Mouse (Mus musculus) lung, embryonic 14.5 days (tissue): ENCODE data around the gene Plxna1. TPM values are rescaled to one million over a fixed set of nuclear protein-coding genes. Genes with fewer than 3 reads are reported as not detected.
A peak's percentile ranks its signal among the peaks of the same experiment; 100 is the strongest.

ENCODE experiments used
- ATAC-seq: fragments of 200-750 bp; cut with Nextera tagmentation; 2 replicates; pipeline ENCODE4 v1.8.0; 2017; ENCODE audit warnings: mild to moderate bottlenecking, moderate TSS enrichment, moderate library complexity; ENCODE audit not compliant: insufficient read depth
- DNase-seq: peaks from one replicate; pipeline ENCODE4 v3.0.0-alpha.2; 2015
- H3K27ac ChIP-seq: fragments of 300-500 bp; sonication (generic); 2 replicates; pipeline ENCODE4 v1.5.1; 2014; ENCODE audit warnings: low read depth, mild to moderate bottlenecking, moderate library complexity
- H3K27me3 ChIP-seq: fragments of 300-500 bp; sonication (generic); 2 replicates; pipeline ENCODE4 v1.6.1; 2014; ENCODE audit warnings: low read length, control low read depth; ENCODE audit not compliant: insufficient read depth
- H3K36me3 ChIP-seq: fragments of 300-500 bp; sonication (generic); 2 replicates; pipeline ENCODE4 v1.6.1; 2014; ENCODE audit warnings: control low read depth; ENCODE audit not compliant: insufficient read depth
- H3K4me1 ChIP-seq: fragments of 300-500 bp; sonication (generic); 2 replicates; pipeline ENCODE4 v1.6.1; 2014; ENCODE audit warnings: antibody characterized with exemption, control low read depth; ENCODE audit not compliant: insufficient read depth
- H3K4me2 ChIP-seq: fragments of 300-500 bp; sonication (generic); 2 replicates; pipeline ENCODE4 v1.6.1; 2014; ENCODE audit warnings: mild to moderate bottlenecking
- H3K4me3 ChIP-seq: fragments of 300-500 bp; sonication (generic); 2 replicates; pipeline ENCODE4 v1.5.1; 2014; ENCODE audit warnings: low read depth, low read length
- H3K9ac ChIP-seq: fragments of 300-500 bp; sonication (generic); 2 replicates; pipeline ENCODE4 v1.6.1; 2014
- H3K9me3 ChIP-seq: fragments of 300-500 bp; sonication (generic); 2 replicates; pipeline ENCODE4 v1.6.1; 2016; ENCODE audit warnings: low read depth, low read length, control low read depth
- CTCF ChIP-seq: IDR thresholded peaks from 2 replicates; pipeline ENCODE4 v1.5.1; 2016; ENCODE audit warnings: antibody characterized with exemption, low read depth
- WGBS: fragments of 180-500 bp; shearing (Covaris S2); extraction: QIAGEN DNeasy Blood & Tissue Kit; methylation state at CpG from one replicate; pipeline ENCODE4 v1.1.7; 2014; 5-methylcytosine and 5-hydroxymethylcytosine counted together
- polyA plus RNA-seq: library from polyadenylated mRNA; unstranded; fragments of >200 nt; fragmentation: Nextera tagmentation; extraction: Ambion mirVana; gene quantifications from 2 replicates; pipeline ENCODE4 v1.2.1, GENCODE M21; 2014

Plxna1 gene
- 26.8 and 32.2 TPM in 2 replicates for polyA plus RNA-seq

DNA sequence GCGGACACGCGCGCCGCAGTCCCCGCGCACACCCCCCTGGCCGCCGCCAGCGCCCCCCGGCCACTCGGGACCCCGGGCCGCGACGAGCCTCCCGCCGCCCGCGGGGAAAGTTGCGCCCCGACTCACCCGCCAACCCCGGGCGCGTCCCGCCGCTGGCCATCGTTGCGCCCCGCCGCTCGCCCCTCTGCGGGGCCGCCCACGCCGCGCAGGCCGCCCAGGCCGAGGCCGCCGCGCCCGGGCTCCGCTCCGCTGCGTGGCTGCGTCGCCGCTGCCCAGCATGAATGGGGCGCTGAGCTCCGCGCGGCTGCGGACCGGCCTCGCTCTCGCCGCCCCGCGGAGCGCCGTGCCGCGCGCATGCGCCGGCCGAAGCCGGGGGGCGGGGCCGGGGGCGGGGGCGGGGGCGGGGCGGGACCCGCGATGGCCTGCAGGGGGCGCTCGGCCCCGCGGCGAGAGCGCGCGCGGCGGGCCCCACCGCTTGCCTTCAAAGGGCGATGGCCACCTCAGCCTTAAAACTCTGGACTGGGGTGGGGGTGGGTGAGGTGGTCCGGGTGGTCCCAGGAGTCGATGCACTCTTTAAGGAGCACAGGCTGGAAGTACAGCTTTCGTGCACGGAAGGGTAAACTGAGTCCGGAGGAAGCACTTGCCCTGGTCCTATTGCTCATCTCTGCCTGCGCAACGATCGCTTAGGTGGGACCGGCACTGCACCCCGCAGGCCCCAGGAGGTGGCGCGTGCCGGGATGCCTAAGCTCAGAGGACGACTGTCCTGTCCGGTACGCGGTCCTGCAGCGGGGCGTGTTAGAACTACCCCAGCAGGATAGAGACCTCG lies at the start of gene Plxna1:
Gene Plxna1 (minus strand): TSS at position 340 of the 826 bp plus-strand sequence.
- ATAC-seq (peak; percentile 83), DNase-seq (peak; percentile 84)
- Histone ChIP-seq H3K4me3 (peak within 1 kb of the TSS; percentile 95), H3K27ac (peak within 1 kb of the TSS; percentile 69), H3K9ac (peak within 1 kb of the TSS; percentile 91), H3K27me3 (peaks cover 11% of the 10 kb centered on the region; the same call in 1 of the 2 replicates), H3K4me1 (peaks cover 14% of the 10 kb centered on the region; the same call in 1 of the 2 replicates), H3K9me3 (no peaks in the 10 kb centered on the region), H3K36me3 (0 out of 2 replicates have a peak, but pooled peaks cover 2% of the 10 kb centered on the region), H3K4me2 (peak within 1 kb of the TSS; percentile 87)
- peak; percentile 51 for TF ChIP-seq CTCF
- WGBS: under 1% methylated on average over 72 of the region's 110 CpGs

DNA sequence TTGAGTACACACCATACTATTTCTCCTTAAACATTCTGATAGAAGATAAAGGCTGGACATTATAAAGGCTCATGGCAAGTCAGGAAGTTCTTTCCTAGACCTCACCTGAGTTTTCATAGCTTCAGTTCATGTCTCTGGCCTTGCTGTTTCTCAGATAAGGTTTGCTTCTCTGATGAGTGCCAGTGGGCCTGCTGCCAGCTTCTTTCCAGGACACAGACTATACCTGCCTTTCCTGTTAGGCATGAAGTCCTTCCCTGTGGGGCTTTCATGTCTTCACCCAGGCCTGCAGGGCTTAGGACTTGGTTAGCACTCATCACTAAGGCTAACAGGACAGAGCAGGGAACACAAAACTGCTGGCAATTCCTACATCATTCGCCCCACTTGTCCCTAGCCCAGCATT lies 46.6 kb upstream of the Plxna1 start:
- Histone ChIP-seq H3K4me3 (no peak overlapping the region), H3K4me1 (no peaks in the 10 kb centered on the region), H3K9me3 (no peaks in the 10 kb centered on the region), H3K4me2 (no peak overlapping the region), H3K9ac (no peak overlapping the region), H3K36me3 (no peaks in the 10 kb centered on the region), H3K27me3 (no peaks in the 10 kb centered on the region), H3K27ac (no peak overlapping the region)
- ATAC-seq (no peak), DNase-seq (no peak)
- 83% methylated on average over 1 of the region's 1 CpGs for WGBS
- no peak for TF ChIP-seq CTCF

DNA sequence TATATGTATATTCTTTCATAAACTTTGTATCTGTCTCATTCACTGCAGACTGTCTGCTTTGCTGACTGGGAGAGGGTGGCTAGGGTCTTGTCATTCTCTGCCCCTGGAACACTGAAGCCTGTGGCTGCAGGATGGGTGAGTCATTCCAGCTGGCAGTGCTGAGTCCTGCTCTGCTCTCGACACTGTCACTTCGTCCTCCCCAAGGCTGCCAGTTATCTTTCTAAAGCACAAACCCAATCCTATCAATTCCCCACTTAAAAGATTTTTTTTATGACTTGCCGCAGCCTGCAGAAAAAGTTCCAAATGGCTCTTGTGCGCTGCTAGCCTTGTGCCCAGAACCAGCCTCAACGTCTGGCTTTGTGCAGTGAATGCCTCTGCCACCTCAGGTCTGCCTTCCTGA lies 45.8 kb upstream of the Plxna1 start:
- Histone ChIP-seq H3K27ac (no peak overlapping the region), H3K9ac (no peak overlapping the region), H3K27me3 (no peaks in the 10 kb centered on the region), H3K4me3 (no peak overlapping the region), H3K36me3 (no peaks in the 10 kb centered on the region), H3K9me3 (no peaks in the 10 kb centered on the region), H3K4me1 (no peaks in the 10 kb centered on the region), H3K4me2 (no peak overlapping the region)
- no peak for ATAC-seq
- WGBS: 53% methylated on average over 5 of the region's 5 CpGs
- DNase-seq: no peak
- TF ChIP-seq CTCF: no peak

DNA sequence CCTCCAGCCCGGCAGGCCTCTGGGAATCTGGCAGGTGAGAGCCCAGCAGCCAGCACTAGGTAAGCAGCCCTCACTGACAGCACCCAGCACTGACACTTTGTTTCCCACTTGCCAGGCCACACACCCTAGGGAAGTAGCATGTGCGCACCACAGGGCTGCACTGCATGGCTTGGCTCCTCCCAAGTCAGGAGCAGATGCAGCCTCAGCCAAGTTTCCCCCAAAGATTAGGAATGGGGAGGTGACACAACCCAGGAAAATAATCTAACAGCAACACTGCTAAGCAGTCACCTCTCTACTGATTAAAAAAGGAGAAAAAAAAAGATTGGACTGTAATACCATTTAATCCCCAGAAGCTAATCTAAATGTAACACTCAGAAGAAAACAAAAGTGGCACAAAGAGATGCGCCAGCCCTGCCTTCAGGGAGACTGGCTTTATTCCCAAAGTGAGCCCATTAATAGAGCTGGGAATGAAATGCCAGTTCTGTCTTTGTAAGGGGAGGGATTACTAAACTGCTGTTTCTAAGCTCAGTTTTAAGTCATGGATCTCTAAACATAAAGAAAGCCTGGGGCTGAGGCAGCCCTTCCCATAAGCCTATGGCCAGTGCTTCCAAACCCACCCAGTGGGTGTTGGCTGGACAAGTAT lies 44.9 kb upstream of the Plxna1 start:
- H3K4me1 ChIP-seq: no peaks in the 10 kb centered on the region
- TF ChIP-seq CTCF: no peak
- ATAC-seq (no peak), DNase-seq (no peak)
- H3K9me3 ChIP-seq: no peaks in the 10 kb centered on the region
- no peaks in the 10 kb centered on the region for H3K27me3 ChIP-seq
- no peak overlapping the region for H3K9ac ChIP-seq
- no peak overlapping the region for H3K4me2 ChIP-seq
- 66% methylated on average over 3 of the region's 3 CpGs for WGBS
- H3K4me3 ChIP-seq: no peak overlapping the region
- no peaks in the 10 kb centered on the region for H3K36me3 ChIP-seq
- no peak overlapping the region for H3K27ac ChIP-seq

DNA sequence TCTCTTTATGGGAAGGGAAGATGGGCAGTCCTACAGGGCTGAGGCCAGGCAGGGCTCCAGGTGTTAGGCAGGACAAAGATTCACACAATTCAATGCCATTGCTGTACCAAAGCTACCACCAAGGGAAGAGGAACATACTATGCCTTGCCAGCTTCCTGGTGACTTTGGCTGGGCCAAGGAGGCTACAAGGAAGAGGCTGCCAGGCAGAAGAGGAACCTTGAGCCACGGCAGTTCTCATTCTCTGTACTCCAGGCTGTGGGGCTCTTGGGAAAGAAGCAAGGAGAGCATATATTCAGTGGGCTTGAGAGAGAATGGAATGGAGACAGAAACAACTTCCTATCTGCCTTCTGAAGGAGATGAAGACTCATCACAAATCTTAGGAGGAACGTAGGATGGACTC lies 42.5 kb upstream of the Plxna1 start:
- no peak for TF ChIP-seq CTCF
- Histone ChIP-seq H3K9me3 (no peaks in the 10 kb centered on the region), H3K36me3 (no peaks in the 10 kb centered on the region), H3K9ac (no peak overlapping the region), H3K4me3 (no peak overlapping the region), H3K4me1 (no peaks in the 10 kb centered on the region), H3K27ac (no peak overlapping the region), H3K27me3 (no peaks in the 10 kb centered on the region), H3K4me2 (no peak overlapping the region)
- ATAC-seq (no peak), DNase-seq (no peak)
- WGBS: 80% methylated on average over 2 of the region's 2 CpGs

DNA sequence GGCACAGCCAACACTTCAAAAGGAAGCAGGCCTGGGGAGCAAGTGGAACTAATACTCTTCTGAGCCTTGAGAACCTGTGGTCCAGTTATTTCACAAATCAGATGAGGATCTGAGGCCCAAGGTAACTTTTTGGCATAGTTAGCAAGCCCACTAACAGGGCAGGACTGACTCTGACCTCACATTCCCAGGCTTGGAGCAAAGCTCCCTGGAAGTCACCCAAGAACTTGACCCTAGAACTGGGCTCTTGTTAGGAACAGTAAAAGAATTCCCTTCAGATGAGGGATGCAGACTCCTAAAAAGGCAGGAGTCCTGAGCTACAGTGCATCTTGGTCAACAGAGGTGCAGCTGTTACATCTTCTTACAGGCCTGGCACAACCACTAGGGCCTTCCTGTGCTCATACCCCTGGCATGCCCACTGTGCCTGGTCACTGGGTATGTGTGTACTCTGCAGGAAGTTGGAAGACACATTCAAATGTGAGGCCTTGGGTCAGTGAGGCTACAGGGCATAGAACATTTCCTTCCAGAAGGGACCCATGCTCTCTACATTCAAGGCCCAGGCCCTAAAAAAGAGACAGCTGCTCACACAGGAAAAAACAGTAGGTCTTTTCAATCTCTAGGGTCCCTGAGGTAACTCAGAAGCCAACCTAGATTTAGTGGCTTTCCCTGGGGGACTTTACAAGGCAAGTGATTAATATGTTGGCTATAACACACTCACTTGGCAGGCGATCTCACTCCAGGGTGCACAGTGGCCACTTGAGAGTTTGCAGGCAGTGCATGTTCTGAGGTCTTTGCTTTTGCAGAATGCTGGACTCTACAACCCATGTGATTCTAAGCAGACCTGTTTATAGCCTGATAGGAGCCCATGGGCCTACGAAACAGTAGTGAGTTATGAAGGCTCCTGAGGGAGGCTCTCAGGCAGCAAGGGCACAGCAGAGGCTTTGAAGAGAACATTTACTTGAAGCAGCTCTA lies 41.1 kb upstream of the Plxna1 start:
- DNase-seq (no peak), ATAC-seq (no peak)
- H3K36me3 ChIP-seq: no peaks in the 10 kb centered on the region
- no peak overlapping the region for H3K4me3 ChIP-seq
- H3K27ac ChIP-seq: no peak overlapping the region
- no peak overlapping the region for H3K9ac ChIP-seq
- H3K27me3 ChIP-seq: no peaks in the 10 kb centered on the region
- WGBS: 69% methylated on average over 2 of the region's 2 CpGs
- no peak for TF ChIP-seq CTCF
- no peak overlapping the region for H3K4me2 ChIP-seq
- H3K9me3 ChIP-seq: no peaks in the 10 kb centered on the region
- H3K4me1 ChIP-seq: no peaks in the 10 kb centered on the region
